Mouse (Mus musculus) megakaryocyte, adult 5-6 weeks (primary cell): ENCODE results near the gene Slc6a16. TPM values are rescaled to one million over a fixed set of nuclear protein-coding genes. Genes with fewer than 3 reads are reported as not detected.

Experiments used
- ATAC-seq: 2 replicates; pipeline ENCODE4 v1.8.0; 2016; ENCODE audit warnings: mild to moderate bottlenecking, inconsistent platforms; ENCODE audit not compliant: poor library complexity, severe bottlenecking
- total RNA-seq, 2 experiments: library from RNA; stranded (forward) in 1 of 2; stranded (reverse) in 1 of 2; fragments of 153-499, 151-499 nt in 1 of 2; fragments of 221-1000, 200-1000 nt in 1 of 2; gene quantifications; 2 replicates each; pipeline versions ENCODE4 v1.2.3 to v1.2.4; 2015 to 2017

Gene Slc6a16
- not detected in 2 replicates for total RNA-seq (2015)
- not detected in 2 replicates for total RNA-seq (2017)

DNA sequence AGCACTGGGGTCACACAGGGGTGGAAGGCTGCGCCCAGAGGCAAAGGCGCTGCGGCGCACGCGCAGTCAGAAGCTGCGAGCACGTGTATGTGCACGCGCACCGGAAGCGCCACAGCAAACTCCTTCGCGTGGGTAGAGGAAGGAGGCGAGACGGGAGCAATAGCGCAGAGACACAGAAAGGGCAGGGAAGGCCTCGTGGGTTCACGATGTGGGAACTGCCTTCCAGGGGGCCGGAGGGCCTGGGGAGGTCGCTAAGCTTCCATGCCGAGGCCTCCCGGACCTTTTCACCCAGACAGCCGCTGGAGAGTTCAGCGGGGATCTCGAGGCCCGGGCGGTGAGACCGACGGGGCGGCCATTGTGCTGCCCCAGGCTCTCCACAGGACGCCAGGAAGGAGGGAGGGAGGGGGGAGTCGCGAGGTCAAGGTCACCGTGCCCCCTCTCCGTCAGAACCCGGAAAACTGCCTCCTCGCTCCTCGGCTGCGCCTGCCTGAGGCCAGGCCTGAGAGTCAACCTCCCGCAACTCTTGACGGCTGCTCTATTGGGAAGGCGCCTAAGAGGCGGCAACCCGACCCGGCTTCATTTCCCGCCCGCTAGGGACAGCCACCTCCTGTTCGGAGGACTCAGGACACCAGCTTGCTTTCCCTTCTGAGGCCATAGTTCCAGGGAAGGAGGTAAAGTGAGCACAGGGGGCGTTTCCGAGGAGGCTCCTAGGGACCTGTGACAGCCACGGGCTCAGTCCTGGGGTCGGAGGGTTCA is at the start of gene Slc6a16:
Slc6a16 (plus strand) TSS at position 453 of the 756 bp plus-strand sequence.
- no peak for ATAC-seq

DNA sequence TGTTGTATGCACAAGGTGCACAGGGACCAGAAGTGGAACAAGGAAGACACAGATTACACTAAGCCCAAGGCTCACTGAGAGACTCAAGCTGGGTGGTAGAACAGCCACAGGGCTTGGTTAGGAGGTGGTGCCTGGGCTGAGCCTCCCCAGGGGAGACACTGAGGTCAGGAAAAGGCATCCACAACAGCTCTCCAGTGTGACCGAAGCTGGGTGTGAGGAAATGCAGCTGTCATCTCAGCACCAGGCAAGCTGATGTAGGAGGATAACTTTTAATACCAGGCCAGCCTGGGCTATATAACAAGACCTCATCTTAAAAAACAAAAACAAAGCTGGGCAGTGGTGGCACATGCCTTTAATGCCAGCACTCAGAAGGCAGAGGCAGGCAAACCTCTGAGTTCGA is 49.7 kb upstream of the Slc6a16 start:
- ATAC-seq: no peak

DNA sequence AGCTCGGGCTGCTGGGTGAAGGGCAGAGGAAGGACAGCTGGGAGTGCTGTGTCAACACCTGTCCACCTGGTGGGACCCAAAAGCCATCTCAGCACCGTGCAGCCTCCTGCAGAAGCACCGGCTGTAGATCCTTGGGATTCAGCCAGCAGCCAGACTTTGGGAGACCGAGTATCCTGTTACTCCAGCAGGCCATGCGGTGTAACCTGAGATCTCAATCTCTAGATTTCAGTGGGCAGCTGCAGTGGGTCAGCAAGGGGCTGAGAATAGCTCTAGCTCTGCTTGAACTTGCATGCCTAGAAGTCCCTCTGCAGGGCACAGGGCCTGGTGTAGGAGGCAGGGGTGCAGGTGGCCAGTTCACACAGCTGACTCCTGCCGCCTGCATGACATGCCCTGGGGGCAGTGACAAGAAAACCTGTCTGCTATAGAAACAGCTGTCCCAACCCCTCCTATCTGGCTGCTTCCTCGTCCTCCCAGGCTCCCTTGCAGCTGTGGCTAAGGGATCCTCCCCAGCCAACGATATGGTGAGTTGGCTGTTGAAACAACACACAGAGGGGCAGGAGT is 49.0 kb upstream of the Slc6a16 start:
- ATAC-seq: no peak

- no peak for ATAC-seq
Observed at GRCm38 (mm10) chr7:45192585-45193310, 48.1 kb upstream of the Slc6a16 start.

- ATAC-seq: no peak
Observed at GRCm38 (mm10) chr7:45193406-45193805, 47.5 kb upstream of the Slc6a16 start.

DNA sequence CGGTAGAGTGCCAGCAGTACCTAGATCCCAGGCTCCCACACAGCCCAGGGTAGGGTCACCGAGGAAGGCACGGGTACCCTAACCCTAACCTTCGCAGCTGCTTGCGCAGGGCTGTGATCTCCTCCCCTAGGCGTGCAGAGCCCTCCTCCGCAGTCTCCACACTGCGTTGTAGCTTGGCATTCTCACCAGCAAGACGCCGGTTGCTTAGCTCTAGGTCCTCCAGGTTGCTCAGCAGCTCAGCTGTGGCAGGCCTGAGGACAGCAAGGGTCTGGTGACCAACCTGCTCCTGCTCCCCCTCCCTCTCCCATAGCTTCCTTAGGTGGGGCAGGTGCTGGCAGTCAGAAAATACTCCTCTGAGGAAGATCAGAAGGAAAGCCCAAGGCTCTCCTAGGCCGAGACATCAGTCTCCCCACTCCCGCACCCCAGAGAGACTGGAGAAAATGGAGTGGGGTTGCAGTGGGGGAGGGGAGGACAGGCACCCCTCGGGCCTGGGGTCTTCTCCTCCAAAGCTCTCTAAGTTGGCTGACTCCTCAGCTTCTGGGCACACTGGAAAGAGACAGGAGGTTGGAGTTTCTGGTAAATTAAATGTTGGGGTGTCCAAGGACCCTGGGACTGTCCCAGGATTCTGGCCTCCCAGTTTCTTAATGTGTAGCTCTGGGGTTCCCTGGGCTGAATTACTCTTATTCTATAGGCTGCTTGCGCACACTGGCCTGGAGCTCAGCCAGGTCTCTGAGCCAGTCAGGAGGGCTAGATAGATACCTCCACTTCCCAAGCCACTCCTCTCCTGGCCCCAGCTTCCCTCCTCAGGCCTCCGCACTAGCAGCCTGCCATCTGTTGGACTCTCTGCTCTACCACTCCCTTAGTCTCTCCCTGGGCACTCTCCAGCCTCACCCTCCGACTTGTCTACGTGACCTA is 46.8 kb upstream of the Slc6a16 start:
- ATAC-seq: no peak

DNA sequence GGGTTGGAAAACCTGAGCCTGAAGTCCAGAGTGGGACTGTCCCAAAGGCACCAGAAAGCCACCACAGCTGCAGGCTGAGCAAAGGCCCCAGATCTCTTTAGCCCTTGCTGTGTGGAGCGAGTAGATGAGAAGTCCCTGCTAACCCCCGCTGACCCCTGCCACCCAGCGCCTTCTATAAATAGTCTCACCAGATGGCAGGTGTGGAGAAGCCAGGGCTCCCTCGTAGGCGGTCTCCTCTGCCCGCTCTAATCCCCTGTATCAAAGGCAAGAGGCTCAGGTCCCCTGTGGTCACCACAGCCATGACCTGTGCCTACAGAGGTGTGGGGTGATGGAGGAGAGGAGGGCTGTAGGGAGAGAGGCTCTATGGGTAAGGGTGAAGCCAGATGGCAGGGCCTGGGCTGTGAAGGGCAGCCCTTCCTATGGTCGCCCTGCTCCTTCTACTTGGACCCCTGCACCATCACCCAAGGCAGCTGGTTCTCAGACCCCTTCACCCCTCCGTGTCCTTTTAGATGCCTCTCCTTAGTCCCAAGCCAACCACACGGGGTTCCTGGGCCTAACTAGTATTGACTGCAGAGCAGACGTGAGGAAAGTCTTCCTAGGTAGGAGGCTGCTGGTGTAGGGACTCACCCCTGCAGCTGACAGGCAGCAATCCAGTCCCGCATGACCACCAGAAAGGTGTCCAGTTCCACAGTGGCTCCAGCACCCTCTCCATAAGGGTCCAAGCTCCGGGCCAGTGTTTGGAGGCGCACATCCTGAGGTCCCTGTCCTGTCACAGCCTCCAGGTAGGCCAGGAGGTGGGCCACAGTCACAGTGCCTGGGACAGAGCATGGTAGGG is 45.3 kb upstream of the Slc6a16 start:
- no peak for ATAC-seq

DNA sequence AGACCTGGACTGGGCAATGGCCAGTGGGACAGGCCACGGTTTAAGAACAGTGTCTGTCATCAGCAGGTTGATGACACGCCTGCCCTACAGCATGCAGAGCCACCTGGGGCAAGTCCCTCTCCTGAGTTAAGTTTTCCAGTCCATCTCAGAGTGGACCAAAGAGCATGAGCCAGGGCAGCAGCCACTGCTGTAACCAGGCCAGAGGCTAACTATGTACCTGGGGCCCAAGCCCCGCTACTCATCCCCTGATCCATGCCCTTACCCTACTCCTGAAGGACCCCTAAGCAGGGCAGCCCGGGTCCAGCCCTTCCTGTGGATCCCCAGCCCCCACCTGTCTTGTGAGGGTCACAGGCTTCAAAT is 44.7 kb upstream of the Slc6a16 start:
- ATAC-seq: no peak

GRCm38 (mm10) chr7:45196994-45197393 is 43.9 kb upstream of the Slc6a16 start:
- no peak for ATAC-seq

DNA sequence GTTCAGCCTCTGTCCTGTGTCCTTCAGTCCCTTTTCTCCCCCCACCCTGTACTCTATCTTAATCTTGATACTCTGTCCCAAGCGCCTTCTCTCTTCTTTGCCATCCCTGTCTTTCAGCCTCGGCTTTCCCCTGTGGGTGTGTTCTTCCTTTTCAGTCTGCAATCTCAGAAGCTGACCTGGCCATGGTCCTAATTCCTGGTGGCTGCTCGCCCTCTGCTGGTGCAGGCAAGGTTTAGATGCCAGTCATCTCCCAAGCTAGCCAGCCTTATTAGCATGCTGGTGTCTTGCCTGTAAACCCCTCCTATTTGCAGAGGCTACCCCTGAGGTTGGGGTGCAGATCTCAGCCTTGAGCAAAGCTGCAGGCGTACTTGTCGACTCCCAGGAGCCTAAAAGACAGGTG is 42.5 kb upstream of the Slc6a16 start:
- ATAC-seq: peak; percentile 67; the same call in 1 of the 2 replicates

DNA sequence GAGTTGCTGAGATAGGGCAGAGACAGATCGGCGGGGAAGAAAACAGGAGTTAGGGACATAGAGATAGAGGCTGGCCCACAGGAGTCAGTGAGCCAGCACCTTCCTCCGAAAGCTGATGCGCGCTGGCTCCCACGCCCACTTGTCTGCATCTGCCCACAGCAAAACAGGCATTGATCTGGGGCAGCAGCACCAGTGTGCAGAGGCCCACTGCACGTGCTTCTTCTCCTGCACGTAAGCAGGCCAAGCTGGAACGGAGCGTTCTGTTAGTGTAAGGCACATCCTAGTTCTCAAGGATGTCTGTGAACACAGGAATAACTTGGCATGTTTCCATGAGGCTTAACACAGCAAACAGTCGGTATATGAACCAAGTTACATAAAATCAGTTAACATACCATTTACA is 41.9 kb upstream of the Slc6a16 start:
- no peak for ATAC-seq

GRCm38 (mm10) chr7:45202654-45203053 is 38.2 kb upstream of the Slc6a16 start:
- ATAC-seq: no peak

GRCm38 (mm10) chr7:45204380-45205143 is 36.3 kb upstream of the Slc6a16 start, which contains the start of gene Ccdc155:
Gene Ccdc155, minus strand, starts transcription at chr7:45204892.
- ATAC-seq: peak; percentile 91

DNA sequence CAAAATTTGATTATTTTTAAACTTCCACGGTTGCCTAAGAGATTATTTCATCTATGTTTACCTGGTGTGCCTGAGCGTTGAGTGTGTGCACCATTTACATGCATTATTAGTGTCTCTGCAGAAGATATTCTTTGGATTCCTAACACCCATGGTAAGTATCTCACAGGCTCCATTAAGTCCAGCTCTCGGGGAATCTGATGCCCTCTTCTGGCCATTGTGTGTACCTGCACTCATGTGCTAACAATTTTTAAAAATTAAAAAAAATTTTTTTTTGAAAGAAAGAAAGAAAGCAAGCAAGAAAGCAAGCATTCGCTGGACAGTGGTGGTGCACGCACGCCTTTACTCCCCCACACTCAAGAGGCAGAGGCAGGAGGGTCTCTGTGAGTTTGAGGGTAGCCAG is 32.6 kb upstream of the Slc6a16 start:
- no peak for ATAC-seq

DNA sequence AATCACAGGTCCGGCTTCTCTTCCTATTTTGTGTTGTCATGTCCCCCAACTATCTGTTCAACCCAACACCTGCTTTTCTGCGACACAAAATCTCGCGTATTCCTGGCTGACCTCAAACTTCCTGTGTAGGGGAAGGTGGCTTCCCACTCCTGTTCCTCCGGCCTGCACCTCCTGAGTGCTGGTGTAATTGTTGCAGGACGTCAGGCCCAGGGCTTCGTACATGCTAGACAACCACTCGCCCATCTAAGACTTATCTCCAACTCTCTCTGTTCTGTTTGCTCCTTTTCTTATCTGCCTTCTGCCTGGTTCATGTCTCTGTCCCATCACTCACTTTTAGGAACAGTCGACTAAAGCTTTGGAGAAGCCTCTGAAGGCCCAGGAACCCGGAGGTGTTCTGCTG is 29.8 kb upstream of the Slc6a16 start:
- no peak for ATAC-seq

DNA sequence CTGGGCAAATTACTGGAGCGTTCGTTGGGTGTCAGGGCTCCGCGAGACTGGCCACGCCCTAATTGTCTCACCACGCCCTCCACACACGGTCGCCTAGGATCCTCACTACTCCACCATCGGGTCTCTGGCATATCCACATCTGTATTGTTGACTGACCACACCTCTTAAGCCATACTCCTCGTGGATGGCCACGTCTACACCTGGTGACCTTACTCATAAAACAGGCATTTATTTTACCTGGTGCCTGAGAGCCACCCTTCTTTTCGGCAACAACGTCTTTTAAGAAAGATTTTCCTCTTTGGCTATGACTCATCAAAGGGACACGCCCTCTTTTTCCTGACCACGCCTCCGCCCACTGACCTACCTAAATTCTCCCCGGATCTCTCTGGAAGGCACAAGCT is 29.0 kb upstream of the Slc6a16 start, which contains the start of gene Dkkl1:
Dkkl1 (minus strand) TSS at position 297 of the 401 bp plus-strand sequence.
- peak; percentile 66 for ATAC-seq

DNA sequence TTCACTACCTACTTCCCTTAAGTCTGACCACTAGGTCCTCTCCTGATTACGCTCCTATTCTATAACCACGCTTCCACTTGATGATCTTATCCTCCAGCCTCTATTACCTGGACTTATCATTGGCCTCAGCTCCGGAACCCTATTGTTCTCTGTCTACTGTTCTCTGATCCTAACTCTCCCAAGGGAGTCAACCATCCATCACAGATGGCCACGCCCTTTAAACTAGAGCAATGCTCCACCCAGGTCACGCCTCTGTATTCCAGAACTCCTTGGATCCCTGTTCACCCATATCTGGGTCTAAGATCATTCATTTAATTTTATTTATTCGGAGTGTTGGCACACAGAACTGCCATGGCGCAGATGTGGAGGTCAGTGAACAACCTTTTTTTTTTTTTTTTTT is 28.5 kb upstream of the Slc6a16 start:
- 0 out of 2 replicates have a peak, but pooled peaks have one; percentile 7 for ATAC-seq

GRCm38 (mm10) chr7:45213708-45214107 is 27.2 kb upstream of the Slc6a16 start:
- no peak for ATAC-seq
